Mouse (Mus musculus): ENCODE measurements at regions not wholly inside any gene's neighbourhood (a gene's known extent, or its start where the extent isn't known, plus 50 kb on each side); places are given as distances from the start of the nearest gene placed in this dataset.

DNA sequence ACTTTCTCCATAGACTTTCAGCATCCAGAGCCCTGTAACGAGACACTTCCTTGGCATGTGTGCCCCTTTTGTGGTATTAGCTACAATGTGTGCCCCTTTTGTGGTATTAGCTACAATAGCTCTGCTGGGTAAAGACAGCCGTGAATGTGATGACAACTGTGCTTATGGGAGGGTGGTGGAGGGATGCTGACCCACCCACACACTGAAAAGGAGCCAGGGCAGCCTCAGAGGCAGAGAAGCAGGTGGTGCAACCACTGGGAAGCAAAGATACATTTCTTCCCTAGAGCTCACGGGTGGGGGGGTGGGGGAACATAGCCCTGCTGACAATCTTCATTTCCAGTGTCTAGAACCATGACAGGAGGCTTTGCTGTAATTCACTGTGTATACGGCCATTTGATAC, 176.1 kb downstream of the Prdm2 start:
- no peak for TF ChIP-seq CTCF (IDR thresholded peaks at IDR 0.05; ENCODE audit: low read depth, low read length)
- TF ChIP-seq POLR2A (IDR thresholded peaks at IDR 0.05; ENCODE audit: insufficient read depth, low read length) = no peak
- no peak for TF ChIP-seq EP300 (IDR thresholded peaks at IDR 0.05; ENCODE audit: insufficient read depth, low read depth, low read length)
